16 mouse cellular contexts compared by ENCODE assay signal in the genomic region with DNA sequence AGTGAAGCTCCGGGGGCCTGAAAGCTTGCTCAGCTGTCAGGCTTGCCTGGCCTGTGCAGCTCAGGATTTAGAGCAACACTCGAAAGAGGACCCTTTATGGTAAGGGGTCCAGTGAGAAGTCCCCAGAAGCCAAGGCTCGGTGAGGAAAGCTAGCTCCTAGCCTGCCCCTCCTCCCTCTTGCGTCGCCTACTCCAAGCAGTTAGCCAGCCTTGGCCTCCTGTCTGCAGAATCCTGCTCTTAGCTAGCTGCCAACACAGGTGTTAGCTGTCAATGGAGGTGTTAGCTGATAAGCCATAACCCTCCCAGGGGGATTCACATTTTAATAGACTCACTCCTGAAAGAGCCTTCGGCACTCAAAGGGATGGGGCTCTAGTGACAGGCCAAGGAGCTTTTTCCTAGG. TPM values are rescaled to one million over a fixed set of nuclear protein-coding genes. Genes with fewer than 3 reads are reported as not detected.
A peak's percentile ranks its signal among the peaks of the same experiment; 100 is the strongest.
DNase-seq lines count a peak whose midpoint lies in the region; ATAC-seq lines count a peak whose summit lies in the region.
"Had no signal": no experiment of that assay in that cellular context is flagged by ENCODE, and none has a peak within 500 bp of the region (broad histone marks: within the 10 kb centered on the region; RNA-seq: fewer than 3 reads in every experiment).

No protein-coding gene starts in this region.

- H3K4me3 ChIP-seq in hindbrain, embryonic 10.5 days: no peak overlapping the region
- no peak overlapping the region for H3K4me3 ChIP-seq in hindbrain, embryonic 11.5 days (ENCODE audit: low read depth, low read length)
- no peak overlapping the region for H3K4me3 ChIP-seq in embryonic facial prominence, embryonic 10.5 days
- H3K4me3 ChIP-seq in hindbrain, embryonic 13.5 days: no peak overlapping the region
- no peak overlapping the region for H3K4me3 ChIP-seq in midbrain, embryonic 13.5 days (replicated peaks)
- H3K4me3 ChIP-seq: embryonic facial prominence, embryonic 13.5 days; limb, embryonic 12.5 days had no signal

- no peak overlapping the region for H3K4me2 ChIP-seq in hindbrain, embryonic 11.5 days (replicated peaks; ENCODE audit: low read depth, low read length)
- no peak overlapping the region for H3K4me2 ChIP-seq in hindbrain, embryonic 13.5 days
- no peak overlapping the region for H3K4me2 ChIP-seq in midbrain, embryonic 13.5 days (replicated peaks)
- H3K4me2 ChIP-seq: embryonic facial prominence, embryonic 13.5 days; heart, embryonic 11.5 days had no signal

- peaks cover 75% of the 10 kb centered on the region for H3K4me1 ChIP-seq in hindbrain, embryonic 10.5 days (replicated peaks)
- H3K4me1 ChIP-seq in hindbrain, embryonic 11.5 days (replicated peaks; ENCODE audit: control insufficient read depth, insufficient read depth, low read length): peaks cover 11% of the 10 kb centered on the region
- peaks cover 49% of the 10 kb centered on the region for H3K4me1 ChIP-seq in embryonic facial prominence, embryonic 10.5 days
- peaks cover 86% of the 10 kb centered on the region for H3K4me1 ChIP-seq in hindbrain, embryonic 13.5 days (replicated peaks)
- peaks cover 85% of the 10 kb centered on the region for H3K4me1 ChIP-seq in midbrain, embryonic 13.5 days (replicated peaks)

- peaks cover 16% of the 10 kb centered on the region for H3K27me3 ChIP-seq in hindbrain, embryonic 10.5 days (ENCODE audit: insufficient read depth, poor library complexity, severe bottlenecking)
- no peaks in the 10 kb centered on the region for H3K27me3 ChIP-seq in hindbrain, embryonic 11.5 days (ENCODE audit: control insufficient read depth, insufficient read depth, low read length)
- H3K27me3 ChIP-seq in embryonic facial prominence, embryonic 10.5 days (replicated peaks; ENCODE audit: low read depth, poor library complexity, severe bottlenecking): peaks cover 25% of the 10 kb centered on the region
- no peaks in the 10 kb centered on the region for H3K27me3 ChIP-seq in hindbrain, embryonic 13.5 days
- no peaks in the 10 kb centered on the region for H3K27me3 ChIP-seq in midbrain, embryonic 13.5 days
- H3K27me3 ChIP-seq: embryonic facial prominence, embryonic 13.5 days had no signal

- H3K27ac ChIP-seq in hindbrain, embryonic 10.5 days: peak overlapping the region; percentile 75
- no peak overlapping the region; the same call in 1 of the 2 replicates for H3K27ac ChIP-seq in hindbrain, embryonic 11.5 days (ENCODE audit: low read depth, low read length)
- H3K27ac ChIP-seq in embryonic facial prominence, embryonic 10.5 days (replicated peaks): peak overlapping the region; percentile 67
- peak overlapping the region; percentile 78 for H3K27ac ChIP-seq in hindbrain, embryonic 13.5 days
- peak overlapping the region; percentile 81 for H3K27ac ChIP-seq in midbrain, embryonic 13.5 days
- H3K27ac ChIP-seq: embryonic facial prominence, embryonic 13.5 days; limb, embryonic 12.5 days had no signal

- ATAC-seq in hindbrain, embryonic 11.5 days (ENCODE audit: low FRiP score): no peak
- no peak for ATAC-seq in hindbrain, embryonic 13.5 days (ENCODE audit: low FRiP score)
- no peak for ATAC-seq in midbrain, embryonic 13.5 days

- intact Hi-C loops in heart, postnatal 36 days (cut with DNase I): no loop called here

- no peaks in the 10 kb centered on the region for H3K9me3 ChIP-seq in hindbrain, embryonic 10.5 days
- H3K9me3 ChIP-seq in hindbrain, embryonic 11.5 days (ENCODE audit: control insufficient read depth, low read length): no peaks in the 10 kb centered on the region
- no peaks in the 10 kb centered on the region for H3K9me3 ChIP-seq in embryonic facial prominence, embryonic 10.5 days
- H3K9me3 ChIP-seq in hindbrain, embryonic 13.5 days: no peaks in the 10 kb centered on the region
- H3K9me3 ChIP-seq in midbrain, embryonic 13.5 days: no peaks in the 10 kb centered on the region
- H3K9me3 ChIP-seq: embryonic facial prominence, embryonic 13.5 days; limb, embryonic 12.5 days had no signal

- WGBS in hindbrain, embryonic 10.5 days: 67% methylated on average over 6 of the region's 6 CpGs
- WGBS in hindbrain, embryonic 11.5 days: 55% methylated on average over 6 of the region's 6 CpGs
- 72% methylated on average over 6 of the region's 6 CpGs for WGBS in embryonic facial prominence, embryonic 10.5 days
- WGBS in hindbrain, embryonic 13.5 days: 53% methylated on average over 6 of the region's 6 CpGs
- 41% methylated on average over 6 of the region's 6 CpGs for WGBS in midbrain, embryonic 13.5 days

- no peaks in the 10 kb centered on the region for H3K36me3 ChIP-seq in hindbrain, embryonic 10.5 days
- H3K36me3 ChIP-seq in hindbrain, embryonic 11.5 days (ENCODE audit: control insufficient read depth, insufficient read depth, low read length): no peaks in the 10 kb centered on the region
- no peaks in the 10 kb centered on the region for H3K36me3 ChIP-seq in embryonic facial prominence, embryonic 10.5 days (replicated peaks)
- H3K36me3 ChIP-seq in hindbrain, embryonic 13.5 days: peaks cover 22% of the 10 kb centered on the region
- peaks cover 25% of the 10 kb centered on the region for H3K36me3 ChIP-seq in midbrain, embryonic 13.5 days
- H3K36me3 ChIP-seq: embryonic facial prominence, embryonic 13.5 days had no signal

- no peak overlapping the region for H3K9ac ChIP-seq in hindbrain, embryonic 11.5 days (ENCODE audit: low read depth, low read length)
- H3K9ac ChIP-seq in hindbrain, embryonic 13.5 days: peak overlapping the region; percentile 55; the same call in 1 of the 2 replicates
- H3K9ac ChIP-seq in midbrain, embryonic 13.5 days (replicated peaks): 0 out of 2 replicates have a peak overlapping the region, but pooled peaks have one; percentile 23
- H3K9ac ChIP-seq: embryonic facial prominence, embryonic 13.5 days; limb, embryonic 12.5 days had no signal

- DNase-seq in hindbrain, embryonic 10.5 days (ENCODE audit: low spot score): no peak
- DNase-seq in hindbrain, embryonic 11.5 days (ENCODE audit: low spot score): no peak
- DNase-seq in embryonic facial prominence, embryonic 10.5 days (ENCODE audit: low spot score): no peak
- no peak for DNase-seq in heart, postnatal 36 days
- DNase-seq in kidney, postnatal 25 days: no peak
- DNase-seq: adrenal gland, postnatal 10 days; cerebellum, postnatal 10 days; kidney, adult 18-20 months; lung, postnatal 14 days; right cerebral cortex, adult 18-20 months; thymus, adult 2 months had no signal

RNA-seq across cellular contexts. Expression of a gene that starts 21.8 kb away (rescaled TPM):
- polyA plus RNA-seq in hindbrain, embryonic 10.5 days (2016; fragmentation: Nextera tagmentation; extraction: Ambion mirVana): 2.1 and 2.8 TPM in 2 replicates
- polyA plus RNA-seq in hindbrain, embryonic 11.5 days (2014; fragmentation: Nextera tagmentation; extraction: Ambion mirVana): 3.3 and 3.4 TPM in 2 replicates
- 0.87 and 1.4 TPM in 2 replicates for polyA plus RNA-seq in embryonic facial prominence, embryonic 10.5 days (2016; fragmentation: Nextera tagmentation; extraction: Ambion mirVana)
- 14.0 TPM in 2 replicates for polyA plus RNA-seq in hindbrain, embryonic 13.5 days (2015; fragmentation: Nextera tagmentation; extraction: Ambion mirVana)
- 10.4 and 13.4 TPM in 2 replicates for polyA plus RNA-seq in midbrain, embryonic 13.5 days (2015; fragmentation: Nextera tagmentation; extraction: Ambion mirVana)
- total RNA-seq in heart, postnatal 36 days (2021): 1 to 10 TPM; 2.1 to 6.0 TPM

RNA-seq across cellular contexts. Expression of a gene that starts 59.2 kb away (rescaled TPM):
- 9.7 and 13.4 TPM in 2 replicates for polyA plus RNA-seq in hindbrain, embryonic 10.5 days (2016; fragmentation: Nextera tagmentation; extraction: Ambion mirVana)
- polyA plus RNA-seq in hindbrain, embryonic 11.5 days (2014; fragmentation: Nextera tagmentation; extraction: Ambion mirVana): 7.8 and 8.3 TPM in 2 replicates
- polyA plus RNA-seq in embryonic facial prominence, embryonic 10.5 days (2016; fragmentation: Nextera tagmentation; extraction: Ambion mirVana): 16.2 and 16.9 TPM in 2 replicates
- 4.8 TPM in 2 replicates for polyA plus RNA-seq in hindbrain, embryonic 13.5 days (2015; fragmentation: Nextera tagmentation; extraction: Ambion mirVana)
- 4.9 and 5.2 TPM in 2 replicates for polyA plus RNA-seq in midbrain, embryonic 13.5 days (2015; fragmentation: Nextera tagmentation; extraction: Ambion mirVana)
- 10 to 100 TPM; 23.6 to 28.4 TPM for total RNA-seq in heart, postnatal 36 days (2021)
